In the genomic region with DNA sequence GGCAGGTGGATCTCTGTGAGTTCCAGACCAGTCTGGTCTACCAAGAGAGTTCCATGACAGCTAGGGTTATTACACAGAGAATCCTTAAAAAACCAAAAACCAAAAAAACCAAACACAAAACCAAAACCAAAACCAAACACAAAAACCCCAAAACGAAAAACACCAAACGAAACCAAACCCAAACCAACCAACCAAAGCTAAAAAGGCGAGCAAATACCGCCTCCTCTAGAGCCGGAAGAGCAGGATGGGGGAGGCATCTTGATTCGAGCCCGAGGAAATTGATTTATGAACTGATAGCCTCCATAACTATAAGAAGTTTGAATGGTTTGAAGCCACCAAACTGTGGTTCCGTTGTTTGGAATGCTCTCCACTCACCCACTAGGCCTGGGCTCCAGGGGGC, we compare ENCODE assay signal across 28 mouse cellular contexts. TPM values are rescaled to one million over a fixed set of nuclear protein-coding genes. Genes with fewer than 3 reads are reported as not detected.
"Had no signal": no experiment of that assay in that cellular context is flagged by ENCODE, and none has a peak within 500 bp of the region (broad histone marks: within the 10 kb centered on the region; RNA-seq: fewer than 3 reads in every experiment).

No protein-coding gene starts in this region.

- H3K9me3 ChIP-seq: limb, embryonic 10.5 days; limb, embryonic 13.5 days; liver, embryonic 12.5 days; liver, embryonic 15.5 days; lung, embryonic 15.5 days; neural tube, embryonic 12.5 days; neural tube, embryonic 15.5 days had no signal

- H3K4me2 ChIP-seq: limb, embryonic 13.5 days; liver, embryonic 12.5 days; liver, embryonic 15.5 days; lung, embryonic 15.5 days; midbrain, embryonic 11.5 days; neural tube, embryonic 12.5 days; neural tube, embryonic 15.5 days had no signal

- ATAC-seq: liver, embryonic 12.5 days had no signal

- H3K9ac ChIP-seq: limb, embryonic 13.5 days; liver, embryonic 12.5 days; liver, embryonic 15.5 days; lung, embryonic 15.5 days; neural tube, embryonic 12.5 days; neural tube, embryonic 15.5 days had no signal

- H3K36me3 ChIP-seq: liver, embryonic 12.5 days; liver, embryonic 15.5 days had no signal

- H3K4me3 ChIP-seq: layer of hippocampus, adult 2 months; limb, embryonic 10.5 days; limb, embryonic 13.5 days; liver, embryonic 12.5 days; liver, embryonic 15.5 days; lung, embryonic 15.5 days; neural tube, embryonic 12.5 days; neural tube, embryonic 15.5 days had no signal

- H3K27me3 ChIP-seq: limb, embryonic 13.5 days; liver, embryonic 15.5 days; lung, embryonic 15.5 days; neural tube, embryonic 12.5 days; neural tube, embryonic 15.5 days had no signal

- H3K4me1 ChIP-seq: limb, embryonic 10.5 days; limb, embryonic 13.5 days; lung, embryonic 15.5 days; neural tube, embryonic 12.5 days; neural tube, embryonic 15.5 days had no signal

- DNase-seq: kidney, adult 2 months; kidney, postnatal 25 days; layer of hippocampus, adult 9-11 months; liver; lung, adult 18-20 months; lung, postnatal 10 days; lung, postnatal 36 days; midbrain, embryonic 14.5 days; right cerebral cortex, adult 18-20 months; right cerebral cortex, postnatal 14 days; right cerebral cortex, postnatal 4 days; thymus, postnatal 25 days had no signal

- H3K27ac ChIP-seq: kidney, postnatal 0 days; layer of hippocampus, adult 2 months; limb, embryonic 10.5 days; limb, embryonic 13.5 days; liver, embryonic 12.5 days; liver, embryonic 15.5 days; lung, embryonic 15.5 days; neural tube, embryonic 12.5 days; neural tube, embryonic 15.5 days; stomach, postnatal 0 days had no signal

RNA-seq across cellular contexts. Expression of a gene that starts 22.0 kb away (rescaled TPM):
- total RNA-seq: megakaryocyte progenitor cell, adult 5-6 weeks; megakaryocyte-erythroid progenitor cell, adult 5-6 weeks had no signal

RNA-seq across cellular contexts. Expression of a gene that starts 39.7 kb away (rescaled TPM):
- total RNA-seq: megakaryocyte progenitor cell, adult 5-6 weeks; megakaryocyte-erythroid progenitor cell, adult 5-6 weeks had no signal
- polyA plus RNA-seq: kidney, embryonic 14.5 days; limb, embryonic 13.5 days; liver, embryonic 12.5 days; midbrain, embryonic 11.5 days; neural tube, embryonic 12.5 days; stomach, embryonic 14.5 days; thymus, postnatal 0 days had no signal
